In the genomic region with DNA sequence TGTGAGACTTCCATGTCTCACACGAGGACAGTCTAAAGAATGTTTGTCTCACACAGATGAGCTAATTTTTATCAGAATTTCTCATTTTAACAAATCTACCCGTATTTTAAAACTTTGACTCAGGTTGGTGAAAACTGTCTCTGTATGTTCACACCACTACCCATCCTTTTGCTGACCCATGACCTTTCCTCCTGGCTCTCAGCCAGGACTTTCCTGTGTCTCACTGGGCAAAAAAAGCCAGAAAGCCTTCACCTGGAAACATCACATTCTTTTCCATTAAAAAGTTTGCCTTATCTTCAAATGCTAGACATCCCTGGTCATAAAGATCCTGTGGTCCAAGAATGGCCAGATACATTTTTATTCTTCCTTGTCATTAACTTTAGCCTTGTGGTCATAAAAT, we compare ENCODE assay signal across 18 mouse cellular contexts.
"Had no signal": no experiment of that assay in that cellular context is flagged by ENCODE, and none has a peak within 500 bp of the region (broad histone marks: within the 10 kb centered on the region; RNA-seq: fewer than 3 reads in every experiment).

No protein-coding gene starts in this region.

- H3K4me1 ChIP-seq: heart, embryonic 13.5 days; heart, embryonic 15.5 days; hindbrain, embryonic 13.5 days; hindbrain, embryonic 15.5 days; limb, embryonic 13.5 days; limb, embryonic 15.5 days; liver, embryonic 12.5 days had no signal

- H3K27ac ChIP-seq: heart, adult 2 months; heart, embryonic 13.5 days; heart, embryonic 15.5 days; hindbrain, embryonic 13.5 days; hindbrain, embryonic 15.5 days; hindbrain, postnatal 0 days; limb, embryonic 13.5 days; limb, embryonic 15.5 days; liver, embryonic 12.5 days; liver, embryonic 14.5 days had no signal

- DNase-seq: gastrocnemius, postnatal 14 days; gastrocnemius, postnatal 36 days; heart, adult 11 months; heart, adult 2 months; heart, postnatal 14 days; heart, postnatal 36 days; kidney, adult 18-20 months; kidney, postnatal 14 days; left cerebral cortex, postnatal 4 days had no signal

- H3K27me3 ChIP-seq: heart, embryonic 13.5 days; heart, embryonic 15.5 days; hindbrain, embryonic 13.5 days; hindbrain, embryonic 15.5 days; limb, embryonic 13.5 days; limb, embryonic 15.5 days; liver, embryonic 12.5 days had no signal

- H3K4me3 ChIP-seq: heart, adult 2 months; heart, embryonic 13.5 days; heart, embryonic 15.5 days; hindbrain, embryonic 13.5 days; hindbrain, embryonic 15.5 days; limb, embryonic 13.5 days; limb, embryonic 15.5 days; liver, embryonic 12.5 days had no signal

- H3K36me3 ChIP-seq: heart, embryonic 13.5 days; heart, embryonic 15.5 days; hindbrain, embryonic 13.5 days; hindbrain, embryonic 15.5 days; limb, embryonic 13.5 days; limb, embryonic 15.5 days; liver, embryonic 12.5 days had no signal
